Mouse (Mus musculus): ENCODE results near the gene Cacna1e.

DNA sequence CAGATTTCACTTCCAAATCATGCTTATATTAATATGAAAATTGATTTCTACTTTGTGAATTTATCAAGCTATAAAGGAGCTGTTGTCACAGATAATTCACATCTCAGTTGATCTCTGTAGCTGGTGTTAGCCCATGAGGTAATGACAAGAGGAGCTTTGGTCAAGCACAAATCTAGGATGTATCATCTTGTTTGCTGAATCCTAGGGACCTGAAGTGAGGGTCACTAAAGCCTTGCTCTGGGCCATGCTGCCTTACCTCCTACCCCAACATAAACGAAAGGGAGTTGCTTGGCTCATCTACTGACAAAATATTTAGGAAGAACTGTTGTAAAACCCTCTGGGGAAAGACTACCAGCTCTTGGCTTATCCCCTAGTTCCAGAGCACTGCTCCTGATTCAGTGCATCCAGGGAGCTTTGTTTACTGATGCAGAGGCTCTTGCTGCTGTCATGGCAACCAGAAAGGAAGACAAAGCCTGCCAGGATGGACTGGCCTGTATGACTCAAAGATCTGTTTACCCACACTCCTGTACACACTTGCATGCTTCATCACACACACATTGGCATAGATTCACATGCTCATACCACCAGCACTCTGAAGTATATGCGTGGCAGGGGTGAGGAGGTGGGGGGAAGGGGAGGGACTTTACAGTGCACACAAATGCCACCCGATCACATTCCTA, 384.0 kb downstream of the Cacna1e start:
- TF ChIP-seq CTCF (IDR thresholded peaks at IDR 0.05; ENCODE audit: low read depth, low read length) (no peak), POLR2AphosphoS5 (IDR thresholded peaks at IDR 0.05; ENCODE audit: insufficient replicate concordance, low read depth, low read length) (no peak), GATA1 (IDR thresholded peaks at IDR 0.05; ENCODE audit: borderline replicate concordance, low read length) (no peak), TAL1 (conservative IDR thresholded peaks at IDR 0.05; ENCODE audit: low read depth, low read length) (no peak), GATA2 (IDR thresholded peaks at IDR 0.05; ENCODE audit: borderline replicate concordance, low read depth, low read length) (no peak)
